Mouse (Mus musculus) erythroid progenitor cell, adult 5-6 weeks (primary cell): ENCODE data around the gene Tnnt3. TPM values are rescaled to one million over a fixed set of nuclear protein-coding genes. Genes with fewer than 3 reads are reported as not detected.

Experiments
- ATAC-seq: replicated peaks from 2 replicates; pipeline ENCODE4 v1.8.0; 2016; ENCODE audit warnings: moderate number of reproducible peaks, mild to moderate bottlenecking, moderate TSS enrichment, inconsistent platforms; ENCODE audit not compliant: poor library complexity, low FRiP score, severe bottlenecking
- total RNA-seq, 2 experiments: library from RNA; stranded (forward) in 1 of 2; stranded (reverse) in 1 of 2; fragments of 150-400 nt in 1 of 2; fragments of 186-747, 209-891 nt in 1 of 2; gene quantifications; 2 replicates each; pipeline versions ENCODE4 v1.2.3 to v1.2.4; 2015 to 2017; ENCODE audit warnings: low replicate concordance in 2 of 2

The Tnnt3 gene
- total RNA-seq, 2 experiments from 2014 or later = not detected

DNA sequence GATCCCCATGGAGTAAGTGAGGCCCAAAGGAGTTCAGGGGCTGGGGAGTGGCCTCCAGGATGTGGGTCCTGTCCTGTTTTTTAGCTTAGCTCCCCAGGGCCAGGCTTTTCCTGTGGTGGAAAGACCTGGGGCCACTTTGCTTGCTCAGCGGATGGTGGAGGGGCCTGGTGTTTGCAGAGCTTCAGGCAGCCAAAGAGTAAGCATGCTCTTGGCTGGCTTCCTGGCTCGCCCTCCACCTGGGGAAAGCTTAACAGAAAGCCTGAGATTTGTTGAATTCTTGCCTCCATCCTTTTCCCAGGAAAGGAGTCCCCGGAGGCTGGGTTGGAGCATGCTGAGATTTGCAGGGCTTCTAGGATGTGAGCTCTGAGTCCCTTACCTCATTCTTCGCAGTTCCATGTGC is 36.5 kb downstream of the Tnnt3 start:
- no peak for ATAC-seq

- ATAC-seq = no peak
Measured at GRCm38 (mm10) chr7:142535832-142536231, 37.2 kb downstream of the Tnnt3 start.

GRCm38 (mm10) chr7:142537181-142537580 is 38.5 kb downstream of the Tnnt3 start:
- ATAC-seq = no peak

- no peak for ATAC-seq
Measured at GRCm38 (mm10) chr7:142537879-142538278, 39.2 kb downstream of the Tnnt3 start.

DNA sequence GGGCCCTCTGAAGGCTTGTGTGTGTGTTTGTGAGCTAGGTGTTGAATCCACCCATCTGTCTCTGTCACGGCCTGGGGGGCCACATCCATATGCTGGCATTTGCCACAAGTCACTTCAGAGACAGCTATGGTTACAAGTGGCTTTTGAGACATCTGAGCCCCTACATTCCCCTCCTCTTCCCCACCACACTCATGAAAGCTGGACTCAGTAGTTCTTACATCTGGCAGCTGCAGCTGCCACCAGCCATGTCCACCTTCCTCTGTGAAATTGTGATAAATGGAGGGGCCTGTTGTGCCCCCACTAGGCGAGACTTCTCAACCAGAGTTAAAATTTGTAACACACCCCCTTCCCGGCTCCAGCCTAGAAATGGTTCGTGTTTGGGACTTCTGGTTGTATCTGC is 39.7 kb downstream of the Tnnt3 start:
- ATAC-seq = no peak

GRCm38 (mm10) chr7:142538766-142539165 is 40.1 kb downstream of the Tnnt3 start:
- ATAC-seq = no peak

GRCm38 (mm10) chr7:142539828-142540227 is 41.2 kb downstream of the Tnnt3 start:
- ATAC-seq = no peak

DNA sequence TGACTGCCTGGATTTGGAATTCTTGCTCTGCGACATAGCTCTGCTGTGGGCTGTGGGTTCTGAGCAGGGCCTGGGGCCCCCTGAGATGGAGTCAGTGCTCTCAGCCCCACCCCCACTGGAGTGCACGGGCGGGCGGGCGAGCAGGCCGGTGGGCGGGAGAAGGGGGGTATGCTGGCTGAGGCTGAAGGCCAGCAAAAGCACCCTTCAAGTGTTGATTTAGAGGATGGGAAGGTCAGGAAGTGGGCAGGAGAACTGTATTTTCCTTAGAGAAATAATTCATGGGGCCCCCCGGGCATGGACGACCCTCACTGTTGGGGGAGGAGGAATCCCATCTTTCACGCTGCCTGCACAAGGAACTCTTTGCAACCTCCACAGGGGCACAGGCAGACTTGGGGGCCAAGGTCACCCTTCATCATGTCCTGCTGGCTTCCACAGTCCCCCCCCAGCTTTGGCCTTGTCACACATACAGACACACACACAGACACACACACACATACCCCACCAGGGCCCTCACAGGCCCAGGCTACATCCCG is 44.2 kb downstream of the Tnnt3 start:
- ATAC-seq = no peak

GRCm38 (mm10) chr7:142545967-142546366 is 47.3 kb downstream of the Tnnt3 start:
- no peak for ATAC-seq

GRCm38 (mm10) chr7:142547874-142548273 is 49.2 kb downstream of the Tnnt3 start:
- ATAC-seq = no peak

GRCm38 (mm10) chr7:142548706-142549105 is 50.1 kb downstream of the Tnnt3 start:
- ATAC-seq = no peak

GRCm38 (mm10) chr7:142549941-142550763 is 51.5 kb downstream of the Tnnt3 start:
- no peak for ATAC-seq

DNA sequence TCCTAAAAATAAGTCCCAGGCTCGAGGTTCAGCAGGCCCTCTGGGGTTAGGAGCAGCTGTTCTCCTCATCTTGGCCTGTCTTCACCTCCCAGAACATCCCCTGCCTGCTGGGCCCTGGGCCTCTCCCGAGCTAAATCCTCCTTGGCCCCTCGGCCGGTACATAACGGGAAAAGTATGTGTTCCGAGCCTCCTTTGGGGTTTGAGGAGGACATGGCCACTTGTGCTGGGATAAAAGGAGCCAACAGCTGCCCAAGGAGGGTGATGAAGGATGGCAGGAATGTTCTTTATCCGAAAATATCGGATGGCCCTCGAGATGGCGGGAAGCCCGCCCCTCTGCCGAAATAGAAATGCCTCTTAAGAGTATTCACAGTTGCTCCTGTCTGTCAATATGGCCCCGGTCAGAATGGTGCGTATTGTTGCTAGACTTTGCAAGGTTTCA is 52.3 kb downstream of the Tnnt3 start:
- ATAC-seq = no peak

DNA sequence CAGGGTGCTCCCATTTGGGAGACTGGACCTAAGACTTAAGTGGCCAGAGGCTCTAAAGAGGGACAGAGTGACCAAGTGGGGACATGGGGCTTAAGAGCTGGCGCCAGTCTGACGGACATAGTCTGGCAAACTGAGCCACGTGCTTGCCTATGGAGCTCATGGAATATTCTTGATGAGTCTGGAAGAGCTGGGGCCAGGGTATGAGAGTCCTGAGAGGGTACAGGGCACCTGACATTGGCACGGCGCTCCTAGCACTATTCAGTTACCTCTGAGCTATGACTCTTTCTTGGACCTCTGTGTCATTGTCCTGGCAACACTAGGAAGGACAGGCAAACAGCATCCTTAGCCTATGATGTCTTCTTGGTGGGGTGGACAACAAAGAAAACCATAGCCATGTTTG is 53.1 kb downstream of the Tnnt3 start:
- ATAC-seq = no peak

GRCm38 (mm10) chr7:142552591-142553416 is 54.2 kb downstream of the Tnnt3 start:
- ATAC-seq = no peak

DNA sequence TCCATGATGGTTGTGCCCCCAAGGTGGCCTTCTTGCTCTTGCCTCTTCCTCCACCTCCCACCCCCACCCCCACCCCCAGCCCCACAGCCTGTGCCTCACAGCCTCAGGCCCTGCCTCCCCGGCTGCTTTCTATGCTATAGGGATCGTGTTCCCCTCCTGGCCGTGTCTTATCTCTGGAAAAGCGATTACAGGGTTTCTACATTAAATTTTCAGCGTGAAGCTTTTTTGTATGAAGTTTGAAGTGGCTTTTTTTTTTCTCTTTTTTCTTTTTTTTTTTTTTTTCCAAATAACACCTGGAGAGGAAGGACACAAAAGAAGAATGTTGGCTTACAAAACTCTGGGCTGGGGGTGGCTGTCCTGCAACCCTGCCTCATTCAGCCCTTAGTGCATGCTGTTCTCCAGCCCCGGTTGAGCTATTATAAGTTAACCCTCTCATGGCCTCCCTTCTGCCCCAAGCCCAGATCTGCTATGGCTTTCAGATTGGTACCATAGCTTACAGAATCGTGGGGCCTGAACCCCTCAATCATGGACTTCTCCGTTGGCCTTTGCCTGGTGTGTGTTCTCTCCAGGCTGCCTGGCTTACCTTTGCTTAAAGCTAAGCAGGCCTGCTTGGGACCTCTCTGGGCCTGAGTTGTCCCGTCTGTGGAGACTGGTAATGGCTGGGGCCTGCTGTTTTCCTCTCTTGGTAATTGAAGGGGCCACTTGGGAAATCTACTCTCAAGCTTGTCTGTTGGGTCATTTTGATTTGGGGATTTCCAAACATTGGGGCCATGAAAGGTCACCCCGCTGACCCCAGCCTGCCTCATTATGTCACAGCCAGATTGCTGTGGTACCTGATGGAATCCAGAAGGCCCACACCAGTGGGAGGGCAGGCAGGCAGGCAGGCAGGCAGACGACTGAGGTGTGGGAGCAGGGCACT is 55.0 kb downstream of the Tnnt3 start:
- no peak for ATAC-seq

GRCm38 (mm10) chr7:142554625-142555024 is 56.0 kb downstream of the Tnnt3 start:
- no peak for ATAC-seq

- no peak for ATAC-seq
Measured at GRCm38 (mm10) chr7:142555366-142556088, 56.9 kb downstream of the Tnnt3 start.

DNA sequence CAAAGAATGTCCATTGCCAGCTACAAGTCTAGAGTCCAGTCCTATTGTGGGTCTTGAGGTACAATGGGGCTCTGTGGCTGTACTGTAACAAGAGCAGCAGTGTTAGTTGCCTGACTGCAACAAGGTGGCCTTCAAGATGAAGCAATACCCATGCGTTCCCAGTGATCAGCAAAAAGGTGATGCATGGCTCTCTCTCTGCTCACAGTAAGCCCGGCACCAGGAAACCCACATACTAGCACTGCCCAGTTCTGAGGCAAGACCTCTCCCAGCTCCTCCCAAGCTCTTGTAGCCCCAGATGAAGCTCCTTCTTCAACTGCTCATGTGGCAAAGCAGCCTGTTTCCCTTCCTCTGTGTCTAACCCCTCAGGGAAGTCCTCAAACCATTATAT is 57.4 kb downstream of the Tnnt3 start:
- ATAC-seq = no peak
